Mouse (Mus musculus): ENCODE data around the gene Gab2.
"Not testable (repeated sequence)": the region's sequence is repeated elsewhere in the genome, so short reads cannot be mapped to it uniquely, and the experiment has no call there.

The Gab2 gene

GRCm38 (mm10) chr7:97245950-97246578 lies 164.7 kb downstream of the Gab2 start:
- in situ Hi-C loops (cut with MboI; ENCODE audit: unreplicated experiment in 2 of 2), result not testable (repeated sequence)

DNA sequence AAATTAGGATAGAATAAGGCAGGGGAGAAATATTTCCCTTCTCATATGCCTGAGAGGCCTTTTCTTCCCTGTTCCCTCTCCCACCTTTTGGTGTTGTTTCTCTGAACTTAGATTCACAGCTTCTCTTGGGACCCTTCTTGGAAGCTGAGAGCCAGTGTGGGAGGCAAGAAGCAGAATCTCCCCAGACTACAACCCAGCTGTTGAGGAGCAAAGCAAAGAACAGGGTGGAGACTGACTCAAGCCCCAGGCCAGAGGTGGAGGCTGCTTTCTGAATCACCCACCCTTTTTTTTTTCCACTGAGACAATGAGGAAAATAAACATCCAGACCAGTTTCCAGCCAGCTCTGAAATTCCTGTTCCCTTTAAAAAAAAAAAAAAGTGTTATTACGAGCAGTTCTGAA lies 166.3 kb downstream of the Gab2 start:
- in situ Hi-C loops (cut with MboI; ENCODE audit: unreplicated experiment in 2 of 2), result no loop called here

- in situ Hi-C loops (cut with MboI; ENCODE audit: unreplicated experiment in 2 of 2), result no loop called here
Observed at GRCm38 (mm10) chr7:97248136-97248535, 166.8 kb downstream of the Gab2 start.

DNA sequence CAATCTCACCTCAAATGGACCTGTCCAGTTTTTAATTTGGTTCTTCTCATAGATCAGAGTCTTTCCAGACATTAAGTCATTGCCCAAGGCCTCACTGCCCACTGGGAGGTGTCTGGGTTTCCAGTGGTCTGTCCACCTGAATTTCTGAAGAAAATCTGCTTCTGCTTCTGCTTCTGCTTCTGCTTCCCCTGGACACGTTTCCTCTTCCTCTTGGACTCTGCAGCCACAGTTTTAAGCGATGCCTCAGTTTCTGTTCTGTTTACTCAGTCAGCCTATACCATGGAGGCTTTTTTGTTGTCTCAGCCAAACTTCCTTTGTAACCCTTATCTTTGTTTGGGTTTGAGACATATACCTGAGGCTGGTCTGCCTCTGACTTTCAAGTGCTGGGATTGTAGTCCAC lies 170.3 kb downstream of the Gab2 start:
- in situ Hi-C loops (cut with MboI; ENCODE audit: unreplicated experiment in 2 of 2), result no loop called here

DNA sequence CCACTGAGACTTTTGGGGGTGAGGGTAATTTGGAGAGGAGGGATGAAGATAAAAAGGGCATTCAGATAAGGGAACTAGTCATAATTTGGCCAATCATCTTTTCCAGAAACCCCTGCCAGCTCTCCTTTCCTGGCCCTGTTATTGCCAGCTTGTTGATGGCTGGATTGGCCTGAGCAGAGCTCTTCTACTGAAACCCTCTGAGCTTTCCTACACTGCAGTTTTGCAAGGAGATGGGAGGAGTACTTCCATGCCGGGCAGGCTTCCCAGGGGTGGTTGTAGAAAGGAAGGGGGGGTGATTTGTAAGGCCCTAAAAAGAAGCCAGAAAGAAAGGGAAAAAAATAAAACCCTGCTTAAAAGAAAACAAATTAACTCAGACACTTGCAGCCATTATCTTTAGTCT lies 181.2 kb downstream of the Gab2 start:
- in situ Hi-C loops (cut with MboI; ENCODE audit: unreplicated experiment in 2 of 2), result no loop called here

DNA sequence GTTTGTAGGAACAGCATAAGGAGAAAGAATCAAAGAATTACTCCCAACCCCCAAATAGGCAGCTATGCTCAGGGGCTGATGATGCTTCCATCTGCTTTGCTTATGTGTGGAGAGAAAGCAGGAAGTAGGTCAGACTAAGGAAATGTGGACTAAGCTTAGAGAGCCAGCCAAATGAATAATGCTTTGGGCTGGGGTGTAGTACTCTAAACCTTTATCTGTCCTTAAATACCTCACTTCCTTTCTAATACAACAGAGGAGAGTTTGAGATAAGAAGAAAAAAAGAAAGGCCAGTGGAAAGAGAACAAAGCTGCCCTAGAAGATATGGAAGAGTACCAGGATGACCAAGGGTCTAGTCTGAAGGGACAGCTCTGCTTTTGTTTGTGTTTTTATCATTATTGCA lies 189.0 kb downstream of the Gab2 start:
- in situ Hi-C loops (cut with MboI; ENCODE audit: unreplicated experiment in 2 of 2), result no loop called here

DNA sequence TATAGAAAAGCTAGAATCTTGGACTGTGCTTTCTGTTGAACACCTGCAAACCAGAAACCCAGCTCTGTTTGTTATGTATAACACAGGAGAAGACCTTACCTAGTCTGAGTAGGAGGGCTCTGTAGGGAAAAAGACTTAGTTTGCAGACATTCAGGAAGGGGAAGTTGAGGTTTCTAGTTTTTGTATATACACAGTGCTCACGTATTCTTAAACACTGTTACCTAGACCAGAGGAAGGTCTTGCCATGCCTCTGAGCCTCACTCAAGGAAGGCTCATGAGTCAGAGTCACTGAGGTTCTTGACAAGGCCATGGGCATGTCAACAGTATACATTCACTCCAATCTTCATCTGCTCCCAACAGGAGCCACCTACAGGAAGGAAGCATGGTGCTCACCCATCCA lies 189.7 kb downstream of the Gab2 start:
- in situ Hi-C loops (cut with MboI; ENCODE audit: unreplicated experiment in 2 of 2), result no loop called here

GRCm38 (mm10) chr7:97296986-97297385 lies 215.6 kb downstream of the Gab2 start:
- in situ Hi-C loops (cut with MboI; ENCODE audit: unreplicated experiment in 2 of 2), result loop anchor here (5.0 kb wide), 2 partner anchors 215 to 325 kb away; partner anchors contain the start of gene Gab2 (in 2 of the 2)

DNA sequence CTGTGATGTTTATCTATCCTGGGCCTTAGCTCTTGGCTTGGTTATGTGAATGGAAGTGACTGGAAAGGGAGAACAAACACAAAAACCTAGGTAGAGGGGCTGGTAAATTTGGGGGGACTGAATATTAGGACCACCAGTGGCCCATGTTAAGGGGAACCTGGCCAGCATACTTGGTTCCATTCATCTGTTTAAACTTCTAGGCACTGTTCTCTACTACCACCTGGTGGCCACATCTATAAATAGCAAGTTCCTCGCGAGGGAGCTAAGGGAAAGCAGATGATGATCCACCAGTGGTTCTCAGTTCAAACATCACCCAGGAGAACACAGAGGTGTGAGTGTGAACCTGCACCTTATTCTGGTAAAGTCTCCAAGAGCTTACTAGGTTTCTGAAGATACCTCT lies 216.1 kb downstream of the Gab2 start:
- in situ Hi-C loops (cut with MboI; ENCODE audit: unreplicated experiment in 2 of 2), result loop anchor here (5.0 kb wide), 2 partner anchors 215 to 325 kb away; partner anchors contain the start of gene Gab2 (in 2 of the 2)

GRCm38 (mm10) chr7:97298279-97298678 lies 216.9 kb downstream of the Gab2 start:
- in situ Hi-C loops (cut with MboI; ENCODE audit: unreplicated experiment in 2 of 2), result loop anchor here (5.0 kb wide), 2 partner anchors 216 to 326 kb away; partner anchors contain the start of gene Gab2 (in 2 of the 2)

- in situ Hi-C loops (cut with MboI; ENCODE audit: unreplicated experiment in 2 of 2), result loop anchor here (5.0 kb wide), 2 partner anchors 217 to 327 kb away; partner anchors contain the start of gene Gab2 (in 2 of the 2)
Observed at GRCm38 (mm10) chr7:97298943-97299342, 217.6 kb downstream of the Gab2 start.

DNA sequence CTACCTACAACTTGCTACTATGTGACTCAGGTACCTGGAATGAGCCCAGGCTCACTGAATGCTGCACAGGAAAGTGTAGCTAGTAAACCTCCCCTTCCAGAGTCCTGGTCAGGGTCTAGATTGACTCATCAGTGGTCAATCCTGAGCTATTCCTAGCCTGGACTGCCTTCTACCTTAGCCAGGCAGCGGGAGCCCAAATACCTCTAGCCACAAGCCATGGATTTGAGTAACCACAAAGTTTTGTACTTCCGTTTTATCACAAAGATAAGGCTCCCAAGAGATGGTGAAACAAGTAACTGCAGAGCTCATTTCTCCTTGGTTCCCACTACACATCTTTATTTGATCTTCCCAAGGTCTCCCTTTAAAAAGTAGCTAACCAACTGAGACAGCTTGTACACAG lies 219.5 kb downstream of the Gab2 start:
- in situ Hi-C loops (cut with MboI; ENCODE audit: unreplicated experiment in 2 of 2), result no loop called here

GRCm38 (mm10) chr7:97301321-97301720 lies 219.9 kb downstream of the Gab2 start:
- in situ Hi-C loops (cut with MboI; ENCODE audit: unreplicated experiment in 2 of 2), result no loop called here

DNA sequence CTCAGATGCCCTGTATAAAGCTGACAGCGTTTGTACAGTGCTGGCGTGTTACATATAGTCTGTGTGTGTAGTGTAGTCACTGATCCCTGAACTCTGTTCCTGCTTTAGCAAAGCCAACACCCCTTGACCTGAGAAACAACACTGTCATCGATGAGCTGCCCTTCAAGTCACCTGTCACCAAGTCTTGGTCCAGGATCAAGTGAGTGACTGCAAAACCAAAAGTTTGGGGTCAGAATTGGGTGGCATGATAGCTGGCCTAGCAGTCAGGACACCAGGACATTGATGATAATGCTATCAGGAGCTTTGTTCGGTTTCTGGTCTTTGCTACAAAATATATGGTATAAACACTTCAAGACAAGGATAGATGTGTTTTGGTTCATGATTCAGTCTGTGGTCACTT lies 220.9 kb downstream of the Gab2 start:
- in situ Hi-C loops (cut with MboI; ENCODE audit: unreplicated experiment in 2 of 2), result no loop called here

- in situ Hi-C loops (cut with MboI; ENCODE audit: unreplicated experiment in 2 of 2), result no loop called here
Observed at GRCm38 (mm10) chr7:97302876-97303275, 221.5 kb downstream of the Gab2 start.

GRCm38 (mm10) chr7:97303614-97304013 lies 222.2 kb downstream of the Gab2 start:
- in situ Hi-C loops (cut with MboI; ENCODE audit: unreplicated experiment in 2 of 2), result no loop called here

DNA sequence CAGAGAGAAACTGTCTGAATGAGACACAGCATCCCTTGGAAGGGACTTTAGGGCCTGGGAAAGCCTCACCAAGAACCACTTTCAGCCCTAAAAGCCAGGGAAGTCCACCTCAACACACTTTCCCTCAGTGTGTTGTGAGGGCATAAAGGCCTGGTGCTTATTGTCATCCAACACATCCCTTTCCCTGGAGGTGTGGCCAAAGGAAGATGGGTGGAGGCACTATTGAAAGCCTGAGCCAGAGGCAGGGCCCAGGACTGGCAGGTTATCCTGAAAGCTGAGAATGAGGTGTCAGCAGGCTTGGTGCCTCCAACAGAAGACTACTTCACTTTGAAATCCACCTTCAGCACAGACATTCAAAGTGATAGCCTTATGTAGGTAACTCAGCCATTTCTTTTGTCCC lies 223.1 kb downstream of the Gab2 start:
- in situ Hi-C loops (cut with MboI; ENCODE audit: unreplicated experiment in 2 of 2), result no loop called here

- in situ Hi-C loops (cut with MboI; ENCODE audit: unreplicated experiment in 2 of 2), result no loop called here
Observed at GRCm38 (mm10) chr7:97305206-97305605, 223.8 kb downstream of the Gab2 start.

DNA sequence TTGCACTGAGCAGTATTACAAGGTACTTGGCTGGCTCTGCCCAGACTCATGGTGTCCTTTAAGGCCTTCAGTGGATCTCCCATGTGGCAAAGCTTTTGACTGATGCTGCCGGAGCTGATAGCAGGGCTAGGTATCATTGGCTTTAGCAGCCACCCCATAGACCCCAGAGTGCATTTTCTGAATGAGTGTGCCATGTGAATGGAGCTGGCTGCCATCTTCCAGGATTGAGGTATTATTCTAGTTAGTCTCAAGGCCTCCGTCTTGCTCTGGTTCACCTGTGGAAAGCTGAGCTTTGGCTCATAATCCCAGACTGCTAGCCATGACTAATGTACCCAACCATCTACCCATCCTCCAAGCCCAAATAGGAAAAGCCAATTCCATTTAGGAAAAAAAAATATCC lies 225.4 kb downstream of the Gab2 start:
- in situ Hi-C loops (cut with MboI; ENCODE audit: unreplicated experiment in 2 of 2), result no loop called here

- in situ Hi-C loops (cut with MboI; ENCODE audit: unreplicated experiment in 2 of 2), result no loop called here
Observed at GRCm38 (mm10) chr7:97307546-97307945, 226.2 kb downstream of the Gab2 start.

GRCm38 (mm10) chr7:97309461-97310340 lies 228.3 kb downstream of the Gab2 start:
- in situ Hi-C loops (cut with MboI; ENCODE audit: unreplicated experiment in 2 of 2), result no loop called here

DNA sequence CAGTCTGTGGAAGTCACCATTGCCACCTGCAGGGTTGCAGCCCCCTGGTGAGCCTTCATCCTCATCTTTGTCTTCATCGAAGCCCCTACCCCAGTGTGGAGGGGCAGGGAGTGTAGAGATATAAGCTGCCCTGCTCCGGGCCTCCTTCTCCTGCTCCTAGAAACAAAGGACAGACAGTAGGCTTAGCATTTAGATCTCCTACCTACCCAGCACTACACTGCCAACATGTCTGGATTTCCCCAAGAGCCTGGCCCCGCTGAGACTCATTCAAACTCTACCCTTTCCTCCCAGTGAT lies 228.9 kb downstream of the Gab2 start:
- in situ Hi-C loops (cut with MboI; ENCODE audit: unreplicated experiment in 2 of 2), result no loop called here

All from v-Abl transformed pro-B cells (cell line).